Mouse (Mus musculus) forebrain, embryonic 13.5 days (tissue): ENCODE results near the gene Hsf2bp. TPM values are rescaled to one million over a fixed set of nuclear protein-coding genes. Genes with fewer than 3 reads are reported as not detected.
A peak's percentile ranks its signal among the peaks of the same experiment; 100 is the strongest.

Experiments used
- ATAC-seq: fragments of 200-750 bp; cut with Nextera tagmentation; 2 replicates; pipeline ENCODE4 v1.8.0; 2017
- H3K27ac ChIP-seq: fragments of 300-500 bp; sonication (generic); 2 replicates; pipeline ENCODE4 v1.5.1; 2015; ENCODE audit warnings: inconsistent platforms, mild to moderate bottlenecking, moderate library complexity
- H3K27me3 ChIP-seq: fragments of 300-500 bp; sonication (generic); 2 replicates; pipeline ENCODE4 v1.6.1; 2015; ENCODE audit warnings: mild to moderate bottlenecking, inconsistent platforms
- H3K36me3 ChIP-seq: fragments of 300-500 bp; sonication (generic); 2 replicates; pipeline ENCODE4 v1.6.1; 2015; ENCODE audit warnings: mild to moderate bottlenecking, inconsistent platforms; ENCODE audit not compliant: poor library complexity, severe bottlenecking
- H3K4me1 ChIP-seq: fragments of 300-500 bp; sonication (generic); 2 replicates; pipeline ENCODE4 v1.6.1; 2015; ENCODE audit warnings: inconsistent platforms
- H3K4me2 ChIP-seq: fragments of 300-500 bp; sonication (generic); 2 replicates; pipeline ENCODE4 v1.6.1; 2015; ENCODE audit warnings: inconsistent platforms, mild to moderate bottlenecking, moderate library complexity
- H3K4me3 ChIP-seq: fragments of 300-500 bp; sonication (generic); 2 replicates; pipeline ENCODE4 v1.5.1; 2015; ENCODE audit warnings: mild to moderate bottlenecking, inconsistent platforms
- H3K9ac ChIP-seq: fragments of 300-500 bp; sonication (generic); 2 replicates; pipeline ENCODE4 v1.6.1; 2015; ENCODE audit warnings: mild to moderate bottlenecking, inconsistent platforms
- H3K9me3 ChIP-seq: fragments of 300-500 bp; sonication (generic); replicated peaks from 2 replicates; pipeline ENCODE4 v1.6.1; 2016; ENCODE audit warnings: inconsistent platforms
- WGBS: fragments of 180-500 bp; shearing (Covaris S2); methylation state at CpG from one replicate; pipeline ENCODE4 v1.1.7; 2015; 5-methylcytosine and 5-hydroxymethylcytosine counted together
- polyA plus RNA-seq: library from polyadenylated mRNA; unstranded; fragments of >200 nt; fragmentation: Nextera tagmentation; extraction: Ambion mirVana; gene quantifications from 2 replicates; pipeline ENCODE4 v1.2.1, GENCODE M21; 2015

Gene Hsf2bp
- polyA plus RNA-seq, 1 experiment from 2014 or later: 0.43 TPM

DNA sequence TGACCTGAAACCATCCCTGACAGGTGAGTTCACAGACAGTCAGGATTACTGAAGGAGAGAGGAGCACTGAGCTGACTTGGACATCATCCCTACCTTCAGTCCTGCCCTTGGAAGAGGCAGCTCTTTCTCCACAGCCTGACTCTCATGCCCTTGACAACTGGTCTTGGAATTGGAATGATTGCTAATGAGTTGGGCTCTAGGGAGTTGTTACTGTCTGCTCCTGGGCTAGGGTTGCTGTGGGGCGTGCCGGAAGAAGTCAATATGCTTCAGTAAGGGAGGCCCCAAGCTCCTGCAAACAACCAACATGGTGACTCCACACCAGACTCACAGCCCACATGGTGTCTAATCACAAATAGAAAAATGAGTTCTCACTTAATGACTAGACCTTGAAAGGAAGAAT lies 21.7 kb upstream of the Hsf2bp start:
- H3K9ac ChIP-seq: no peak overlapping the region
- H3K4me2 ChIP-seq: no peak overlapping the region
- H3K27me3 ChIP-seq: no peaks in the 10 kb centered on the region
- H3K4me1 ChIP-seq: no peaks in the 10 kb centered on the region
- ATAC-seq: no peak
- no peaks in the 10 kb centered on the region for H3K9me3 ChIP-seq
- WGBS: 93% methylated on average over 2 of the region's 2 CpGs
- H3K27ac ChIP-seq: no peak overlapping the region
- peaks cover 94% of the 10 kb centered on the region for H3K36me3 ChIP-seq
- no peak overlapping the region for H3K4me3 ChIP-seq

DNA sequence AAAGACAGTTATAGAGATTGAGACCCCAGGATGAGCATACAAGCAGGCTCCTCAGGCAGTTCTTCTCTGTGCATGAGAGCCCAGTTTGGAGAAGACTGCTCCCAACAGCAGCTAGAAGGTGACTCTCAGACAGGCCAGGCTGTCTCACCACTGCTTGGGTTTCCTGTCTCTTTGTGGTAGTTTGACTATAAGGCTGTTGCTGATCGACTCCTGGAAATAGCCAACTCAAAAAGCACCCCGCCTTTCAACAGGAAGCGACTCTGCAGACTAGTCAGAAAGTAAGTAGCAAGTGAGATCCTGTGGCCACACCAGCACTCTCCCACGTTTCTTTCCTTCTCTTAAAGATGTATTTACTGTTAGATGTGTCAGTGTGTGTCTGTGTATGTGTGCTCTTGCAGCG lies 17.5 kb upstream of the Hsf2bp start:
- H3K36me3 ChIP-seq: peaks cover 94% of the 10 kb centered on the region
- no peak overlapping the region for H3K27ac ChIP-seq
- no peaks in the 10 kb centered on the region for H3K9me3 ChIP-seq
- no peak for ATAC-seq
- peaks cover 5% of the 10 kb centered on the region; the same call in 1 of the 2 replicates for H3K4me1 ChIP-seq
- WGBS: 90% methylated on average over 5 of the region's 5 CpGs
- H3K27me3 ChIP-seq: no peaks in the 10 kb centered on the region
- no peak overlapping the region for H3K4me3 ChIP-seq
- H3K4me2 ChIP-seq: no peak overlapping the region
- H3K9ac ChIP-seq: no peak overlapping the region

DNA sequence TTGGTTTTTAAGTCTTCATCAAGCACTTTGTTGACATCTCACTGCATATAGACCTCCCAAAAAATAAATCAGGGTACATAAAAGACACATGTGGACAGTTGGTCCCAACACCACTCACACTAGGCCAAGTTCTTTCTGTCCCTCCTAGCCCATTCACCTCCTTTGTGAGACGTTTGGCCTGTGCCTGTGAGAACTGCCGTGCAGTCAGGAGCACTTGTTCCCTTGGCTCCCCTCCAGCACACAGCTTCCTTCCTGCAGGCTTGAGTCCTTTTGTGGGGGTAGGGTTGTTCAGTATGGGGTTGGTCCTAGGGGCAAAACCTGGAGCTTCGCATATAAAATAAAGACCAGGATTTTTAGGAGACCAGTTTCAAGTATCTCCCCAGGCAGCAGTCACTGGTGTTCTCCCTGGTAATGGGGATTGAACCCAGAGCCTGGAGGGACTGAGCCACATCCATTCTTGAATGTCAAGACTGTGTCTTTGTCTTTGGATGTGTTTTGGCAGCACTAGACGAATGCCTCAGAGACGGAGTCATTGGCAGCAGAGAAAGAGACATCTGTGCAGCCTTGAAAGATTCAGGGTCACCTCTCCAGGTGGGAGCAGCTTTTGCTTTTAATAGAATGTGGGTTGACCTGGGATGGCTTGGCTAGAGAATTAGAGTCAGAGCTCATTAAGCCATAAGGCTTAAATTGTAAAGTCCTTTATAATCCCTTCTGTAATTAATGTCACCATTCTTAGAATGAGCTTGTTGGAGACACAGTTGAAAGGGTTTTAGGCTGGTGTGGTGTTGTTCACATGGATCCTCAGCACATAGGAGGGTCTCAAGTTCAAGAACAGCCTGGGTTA lies 16.3 kb upstream of the Hsf2bp start:
- H3K4me1 ChIP-seq: peaks cover 5% of the 10 kb centered on the region; the same call in 1 of the 2 replicates
- H3K27me3 ChIP-seq: no peaks in the 10 kb centered on the region
- no peak overlapping the region for H3K4me3 ChIP-seq
- H3K36me3 ChIP-seq: peaks cover 94% of the 10 kb centered on the region
- peak overlapping the region; percentile 19; the same call in 1 of the 2 replicates for H3K27ac ChIP-seq
- 57% methylated on average over 5 of the region's 5 CpGs for WGBS
- H3K9me3 ChIP-seq: no peaks in the 10 kb centered on the region
- no peak overlapping the region for H3K4me2 ChIP-seq
- H3K9ac ChIP-seq: no peak overlapping the region
- no peak for ATAC-seq

DNA sequence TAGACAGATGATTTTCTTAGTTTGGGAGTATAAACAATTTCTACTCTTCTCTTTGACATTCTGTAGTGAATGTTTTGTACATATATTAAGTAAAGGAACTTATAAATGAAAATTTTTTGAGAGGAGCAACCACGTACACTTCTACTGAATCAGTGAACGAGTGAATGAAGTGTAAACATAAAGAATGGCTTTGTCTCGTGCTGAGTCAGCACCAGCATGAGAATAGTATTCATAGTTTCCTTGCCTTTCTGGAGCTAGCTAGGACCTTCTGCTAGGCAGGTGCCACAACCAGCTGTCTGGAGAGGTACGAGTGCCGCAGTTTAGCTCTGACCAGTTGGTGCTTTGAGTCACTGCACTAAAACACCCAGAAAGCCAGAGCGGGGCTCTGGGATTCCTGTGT lies 14.5 kb upstream of the Hsf2bp start:
- Histone ChIP-seq H3K27ac (no peak overlapping the region), H3K4me2 (no peak overlapping the region), H3K27me3 (no peaks in the 10 kb centered on the region), H3K9ac (no peak overlapping the region), H3K4me3 (no peak overlapping the region), H3K36me3 (peaks cover 94% of the 10 kb centered on the region), H3K4me1 (peaks cover 5% of the 10 kb centered on the region; the same call in 1 of the 2 replicates), H3K9me3 (no peaks in the 10 kb centered on the region)
- 95% methylated on average over 6 of the region's 6 CpGs for WGBS
- ATAC-seq: no peak

DNA sequence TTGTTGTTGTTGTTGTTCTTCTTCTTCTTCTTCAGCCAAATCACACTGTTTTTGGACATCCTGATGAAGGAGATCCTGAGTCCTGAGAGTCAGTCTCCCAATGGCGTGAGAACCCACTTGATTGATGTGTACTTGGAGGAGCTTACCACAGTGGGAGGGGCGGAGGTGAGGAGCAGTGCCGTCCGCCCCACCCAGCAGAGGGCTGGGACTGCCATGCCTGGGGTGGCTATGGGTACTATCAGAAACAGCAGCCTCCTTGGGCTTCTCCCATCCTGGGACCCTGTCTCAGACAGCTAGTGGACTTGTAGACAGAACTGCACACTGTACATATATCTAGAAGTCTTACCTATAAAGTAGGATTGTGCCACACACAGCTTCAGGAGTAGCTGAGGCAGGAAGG lies 13.8 kb upstream of the Hsf2bp start:
- 94% methylated on average over 4 of the region's 4 CpGs for WGBS
- H3K27ac ChIP-seq: no peak overlapping the region
- peaks cover 5% of the 10 kb centered on the region; the same call in 1 of the 2 replicates for H3K4me1 ChIP-seq
- no peak overlapping the region for H3K9ac ChIP-seq
- no peaks in the 10 kb centered on the region for H3K9me3 ChIP-seq
- no peak overlapping the region for H3K4me3 ChIP-seq
- no peak for ATAC-seq
- H3K36me3 ChIP-seq: peaks cover 87% of the 10 kb centered on the region
- no peak overlapping the region for H3K4me2 ChIP-seq
- no peaks in the 10 kb centered on the region for H3K27me3 ChIP-seq

DNA sequence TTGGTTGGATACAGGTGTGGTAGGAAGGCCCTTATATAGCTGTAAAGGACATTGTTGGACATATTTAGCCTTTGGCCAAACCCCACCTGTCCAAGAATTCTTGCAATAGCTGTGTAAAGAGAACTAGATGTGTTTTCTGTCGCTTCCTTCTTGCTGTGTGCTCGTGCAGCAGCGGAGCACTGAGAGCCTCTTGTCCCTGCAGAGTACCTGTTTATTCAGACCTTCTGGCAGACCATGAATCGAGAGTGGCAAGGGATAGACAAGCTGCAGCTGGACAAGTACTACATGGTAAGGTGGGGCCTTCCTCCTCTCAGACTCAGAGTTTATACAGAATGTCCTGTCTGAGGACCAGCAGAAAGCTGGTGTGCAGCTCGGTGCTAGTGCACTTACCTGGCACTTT lies 12.2 kb upstream of the Hsf2bp start:
- no peak for ATAC-seq
- WGBS: 93% methylated on average over 5 of the region's 5 CpGs
- Histone ChIP-seq H3K9ac (no peak overlapping the region), H3K4me2 (no peak overlapping the region), H3K27ac (no peak overlapping the region), H3K4me1 (peaks cover 10% of the 10 kb centered on the region; the same call in 1 of the 2 replicates), H3K4me3 (no peak overlapping the region), H3K27me3 (no peaks in the 10 kb centered on the region), H3K36me3 (peaks cover 71% of the 10 kb centered on the region), H3K9me3 (no peaks in the 10 kb centered on the region)

DNA sequence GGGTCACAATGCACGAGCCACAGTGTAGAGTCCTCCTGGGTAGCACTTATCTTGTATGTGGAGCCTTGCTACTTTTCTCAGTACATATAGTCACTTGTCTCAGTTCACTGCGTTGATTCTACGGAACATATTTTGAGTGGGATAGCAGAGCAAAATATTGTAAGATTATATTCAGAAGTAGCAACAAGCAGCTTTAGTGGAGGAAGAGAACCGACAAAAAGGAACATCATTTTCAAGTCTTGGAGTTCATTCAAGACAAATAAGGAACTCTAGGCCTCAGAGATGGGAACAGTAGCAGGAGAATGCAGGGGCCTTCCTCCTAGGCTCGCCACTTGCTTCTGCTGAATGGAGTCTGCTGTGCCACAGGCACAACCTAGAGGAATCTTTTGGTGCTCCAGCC lies 10.4 kb upstream of the Hsf2bp start:
- 98% methylated on average over 5 of the region's 5 CpGs for WGBS
- H3K4me1 ChIP-seq: 0 out of 2 replicates have a peak, but pooled peaks cover 17% of the 10 kb centered on the region
- ATAC-seq: no peak
- no peak overlapping the region for H3K4me3 ChIP-seq
- no peaks in the 10 kb centered on the region for H3K9me3 ChIP-seq
- H3K36me3 ChIP-seq: peaks cover 57% of the 10 kb centered on the region
- no peak overlapping the region for H3K9ac ChIP-seq
- H3K27ac ChIP-seq: no peak overlapping the region
- H3K27me3 ChIP-seq: no peaks in the 10 kb centered on the region
- H3K4me2 ChIP-seq: no peak overlapping the region

DNA sequence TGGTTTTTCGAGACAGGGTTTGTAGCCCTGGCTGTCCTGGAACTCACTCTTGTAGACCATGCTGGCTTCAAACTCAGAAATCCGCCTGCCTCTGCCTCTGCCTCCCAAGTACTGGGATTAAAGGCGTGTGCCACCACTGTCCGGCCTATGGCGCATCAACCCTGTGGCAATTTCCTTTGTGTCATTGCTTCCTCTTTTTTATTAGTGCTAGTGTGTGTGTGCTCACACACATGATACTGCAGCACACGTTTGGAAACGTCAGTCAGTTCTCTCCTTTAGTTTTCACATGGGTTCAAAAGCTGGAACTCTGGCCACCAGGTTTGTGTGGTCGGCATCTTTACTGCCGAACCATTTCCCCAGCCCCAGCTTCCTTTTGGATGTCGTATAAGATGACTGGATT lies 4.1 kb upstream of the Hsf2bp start:
- WGBS: 89% methylated on average over 10 of the region's 10 CpGs
- H3K9me3 ChIP-seq: no peaks in the 10 kb centered on the region
- no peak overlapping the region for H3K4me2 ChIP-seq
- no peak overlapping the region for H3K27ac ChIP-seq
- no peaks in the 10 kb centered on the region for H3K27me3 ChIP-seq
- peaks cover 11% of the 10 kb centered on the region; the same call in 1 of the 2 replicates for H3K36me3 ChIP-seq
- H3K4me3 ChIP-seq: no peak overlapping the region
- no peak overlapping the region for H3K9ac ChIP-seq
- peaks cover 45% of the 10 kb centered on the region for H3K4me1 ChIP-seq
- no peak for ATAC-seq

DNA sequence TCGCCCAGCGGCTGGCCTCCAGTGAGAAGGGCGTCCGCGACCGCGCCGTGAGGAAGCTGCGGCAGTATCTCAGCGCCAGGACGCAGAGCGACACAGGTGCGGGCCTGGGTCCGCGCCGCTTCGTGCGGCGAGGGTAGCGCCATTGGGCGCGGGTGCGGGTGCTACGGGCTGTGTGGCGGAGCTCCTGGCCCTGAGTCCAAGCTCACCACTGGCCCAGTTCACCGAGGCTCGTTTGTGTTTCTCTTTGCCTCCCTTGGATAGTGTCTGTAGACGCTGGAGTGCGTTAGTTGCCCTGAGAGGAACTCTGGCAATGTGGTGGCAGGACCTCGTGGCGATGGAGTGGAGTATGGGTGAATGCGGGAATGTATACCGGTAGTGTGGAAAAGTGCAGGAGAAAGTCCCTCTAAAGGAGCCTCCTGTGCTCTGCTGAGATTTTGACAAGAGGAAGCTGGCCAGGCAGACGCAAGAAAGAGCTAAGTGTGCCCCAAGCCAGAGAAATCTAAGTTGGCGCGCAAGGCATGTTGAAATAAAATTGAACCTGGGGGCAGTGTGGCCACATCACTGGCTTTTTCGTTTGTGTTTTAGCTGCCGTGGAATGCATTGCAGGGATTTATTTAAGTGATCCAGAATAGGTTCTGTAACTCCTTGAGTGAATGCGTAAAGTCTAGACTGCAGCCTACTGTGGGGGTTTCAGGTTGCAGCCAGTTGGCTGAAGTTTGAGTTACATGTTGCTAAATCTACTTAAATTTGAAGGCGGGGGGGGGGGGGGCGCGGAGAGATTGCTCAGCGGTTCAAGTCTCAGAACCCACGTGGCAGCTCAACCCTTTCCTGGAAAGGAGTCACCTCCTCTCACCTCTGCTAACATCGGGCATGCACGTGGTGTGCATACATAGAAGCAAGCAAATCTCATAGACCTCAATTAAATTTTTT lies 625 bp upstream of the Hsf2bp start:
- H3K9me3 ChIP-seq: no peaks in the 10 kb centered on the region
- H3K4me2 ChIP-seq: peak overlapping the region; percentile 95
- H3K9ac ChIP-seq: peak overlapping the region; percentile 89
- H3K4me3 ChIP-seq: peak overlapping the region; percentile 93
- peak; percentile 75 for ATAC-seq
- H3K27ac ChIP-seq: peak overlapping the region; percentile 75
- H3K4me1 ChIP-seq: peaks cover 28% of the 10 kb centered on the region
- under 1% methylated on average over 45 of the region's 46 CpGs for WGBS
- H3K36me3 ChIP-seq: peaks cover 11% of the 10 kb centered on the region; the same call in 1 of the 2 replicates
- no peaks in the 10 kb centered on the region for H3K27me3 ChIP-seq

DNA sequence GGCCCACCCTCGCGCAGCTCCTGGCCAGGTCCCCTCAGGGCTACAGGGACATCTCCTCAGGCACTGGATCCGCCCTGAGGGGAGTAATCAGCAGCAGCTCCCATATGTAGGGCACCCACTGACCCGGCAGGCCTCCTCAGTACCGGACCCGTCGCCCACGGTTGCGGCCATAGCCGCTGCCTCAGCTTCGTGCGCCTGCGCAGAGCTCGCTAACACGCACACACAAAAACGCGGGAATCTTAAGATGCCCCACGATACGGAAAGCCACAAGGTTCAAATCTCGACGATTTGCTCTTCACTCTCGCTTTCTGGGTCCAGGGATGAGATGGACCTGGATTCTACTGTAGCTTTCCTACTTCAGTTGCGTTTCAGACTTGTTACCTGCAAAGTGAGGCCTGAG lies 1.8 kb downstream of the Hsf2bp start:
- 88% methylated on average over 23 of the region's 23 CpGs for WGBS
- no peak overlapping the region for H3K4me3 ChIP-seq
- H3K9ac ChIP-seq: no peak overlapping the region
- no peak overlapping the region for H3K27ac ChIP-seq
- no peak for ATAC-seq
- H3K4me1 ChIP-seq: peaks cover 28% of the 10 kb centered on the region
- no peak overlapping the region for H3K4me2 ChIP-seq
- H3K9me3 ChIP-seq: no peaks in the 10 kb centered on the region
- H3K36me3 ChIP-seq: no peaks in the 10 kb centered on the region
- 0 out of 2 replicates have a peak, but pooled peaks cover 6% of the 10 kb centered on the region for H3K27me3 ChIP-seq

DNA sequence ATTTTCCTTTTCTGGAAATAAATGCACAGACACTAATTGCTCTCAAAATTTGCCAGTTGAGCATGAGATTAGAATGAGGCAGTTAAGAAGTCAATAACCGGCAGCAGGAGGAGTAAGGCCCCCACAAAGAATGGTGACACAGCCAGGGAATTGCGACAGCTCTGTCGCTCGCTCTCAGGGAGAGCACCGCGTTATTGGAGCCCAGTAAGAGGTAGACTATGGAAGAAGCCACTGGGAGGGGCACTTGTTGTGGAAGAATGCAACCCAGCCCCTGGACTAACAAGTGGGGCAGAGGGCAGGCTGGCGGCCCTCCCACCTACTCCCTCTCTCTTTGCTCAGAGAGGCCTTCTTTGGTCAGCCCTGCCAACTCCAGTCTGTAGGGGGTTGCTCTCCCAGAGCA lies 4.5 kb downstream of the Hsf2bp start:
- no peaks in the 10 kb centered on the region for H3K36me3 ChIP-seq
- H3K4me3 ChIP-seq: no peak overlapping the region
- H3K27ac ChIP-seq: no peak overlapping the region
- no peak for ATAC-seq
- H3K4me1 ChIP-seq: peaks cover 7% of the 10 kb centered on the region
- 37% methylated on average over 7 of the region's 7 CpGs for WGBS
- 0 out of 2 replicates have a peak, but pooled peaks cover 6% of the 10 kb centered on the region for H3K27me3 ChIP-seq
- H3K9ac ChIP-seq: no peak overlapping the region
- no peak overlapping the region for H3K4me2 ChIP-seq
- H3K9me3 ChIP-seq: no peaks in the 10 kb centered on the region

DNA sequence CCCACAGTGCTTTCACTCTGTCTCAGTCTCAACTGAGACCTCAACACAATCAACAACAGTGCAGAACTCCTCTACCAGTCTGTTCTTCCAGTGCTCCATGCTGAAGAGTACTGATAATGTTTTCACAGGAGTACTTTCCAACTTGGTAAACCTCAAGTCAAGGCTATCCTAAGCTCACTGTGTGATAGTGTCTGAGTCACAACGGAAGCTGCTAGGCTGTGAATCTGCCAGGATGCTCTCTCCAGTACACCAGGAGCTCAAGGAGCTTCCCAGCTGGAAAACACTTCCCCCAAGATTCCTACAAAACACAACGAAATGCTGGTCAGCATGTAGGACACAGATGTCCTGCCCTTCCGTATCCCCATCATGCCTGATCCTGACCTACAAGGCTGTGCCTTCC lies 7.8 kb downstream of the Hsf2bp start:
- Histone ChIP-seq H3K4me2 (no peak overlapping the region), H3K4me1 (no peaks in the 10 kb centered on the region), H3K27ac (no peak overlapping the region), H3K27me3 (0 out of 2 replicates have a peak, but pooled peaks cover 6% of the 10 kb centered on the region), H3K4me3 (no peak overlapping the region), H3K9me3 (no peaks in the 10 kb centered on the region), H3K36me3 (no peaks in the 10 kb centered on the region), H3K9ac (no peak overlapping the region)
- ATAC-seq: no peak
- WGBS: 82% methylated on average over 3 of the region's 3 CpGs
